Comparison of ENCODE assay signal across 27 mouse cellular contexts in the genomic region with DNA sequence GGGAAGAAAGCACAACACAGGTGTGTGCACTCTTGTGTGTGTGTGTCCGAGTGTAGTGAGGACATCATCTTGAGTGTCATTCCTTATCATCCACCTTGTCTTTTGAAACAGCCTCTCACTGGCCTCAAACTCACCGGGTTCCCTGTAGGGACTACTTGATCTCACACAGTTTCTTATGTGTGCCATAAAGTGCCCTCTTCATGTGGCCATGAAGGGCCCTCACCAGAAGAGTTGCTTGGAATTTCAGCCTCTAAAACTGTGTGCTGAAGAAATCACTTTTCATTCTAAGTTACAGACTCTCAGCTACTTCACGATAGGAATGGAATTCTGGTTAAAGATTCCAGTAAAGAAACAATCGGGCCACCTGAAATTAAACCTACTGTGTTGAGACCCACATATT. TPM values are rescaled to one million over a fixed set of nuclear protein-coding genes. Genes with fewer than 3 reads are reported as not detected.
DNase-seq lines count a peak whose midpoint lies in the region; ATAC-seq and TF ChIP-seq lines count a peak whose summit lies in the region.
"Had no signal": no experiment of that assay in that cellular context is flagged by ENCODE, and none has a peak within 500 bp of the region (broad histone marks: within the 10 kb centered on the region; RNA-seq: fewer than 3 reads in every experiment).

No protein-coding gene starts in this region.

- no peak overlapping the region for H3K4me2 ChIP-seq in lung, embryonic 16.5 days (ENCODE audit: low read depth, low read length)
- H3K4me2 ChIP-seq: embryonic facial prominence, embryonic 13.5 days; forebrain, embryonic 12.5 days; forebrain, embryonic 15.5 days; heart, embryonic 11.5 days; hindbrain, embryonic 12.5 days; hindbrain, embryonic 15.5 days had no signal

- H3K4me1 ChIP-seq in heart, adult 2 months (ENCODE audit: control insufficient read depth, insufficient read depth, low read length) = no peaks in the 10 kb centered on the region
- H3K4me1 ChIP-seq in lung, embryonic 16.5 days (replicated peaks; ENCODE audit: control insufficient read depth, insufficient read depth, low read length) = no peaks in the 10 kb centered on the region
- no peaks in the 10 kb centered on the region for H3K4me1 ChIP-seq in thymus, adult 2 months (replicated peaks; ENCODE audit: control insufficient read depth, insufficient read depth, low read length)
- H3K4me1 ChIP-seq: embryonic facial prominence, embryonic 10.5 days; embryonic facial prominence, embryonic 13.5 days; forebrain, embryonic 12.5 days; forebrain, embryonic 15.5 days; hindbrain, embryonic 12.5 days; hindbrain, embryonic 15.5 days had no signal

- 80% methylated on average over 4 of the region's 4 CpGs for WGBS in heart, adult 2 months
- WGBS in lung, embryonic 16.5 days = 60% methylated on average over 4 of the region's 4 CpGs
- WGBS in thymus, adult 2 months = 94% methylated on average over 4 of the region's 4 CpGs

- peak; percentile 39 for DNase-seq in heart, adult 11 months
- no peak for DNase-seq in heart, adult 2 months
- DNase-seq in lung, postnatal 14 days = peak; percentile 14
- DNase-seq in lung, postnatal 4 days = peak; percentile 24 to 59
- no peak for DNase-seq in thymus, adult 2 months
- no peak for DNase-seq in urinary bladder, adult 2 months (ENCODE audit: low spot score)
- DNase-seq in right cerebral cortex, postnatal 25 days = no peak
- DNase-seq: adrenal gland, postnatal 10 days; adrenal gland, postnatal 36 days; cerebellum, adult 11-12 months; cerebellum, adult 8-10 months; cerebellum, postnatal 10 days; cerebellum, postnatal 36 days; embryo, embryonic 11 days; gastrocnemius, postnatal 25 days had no signal

- TF ChIP-seq CTCF in heart, adult 2 months (IDR thresholded peaks at IDR 0.05) = no peak
- no peak for TF ChIP-seq CTCF in thymus, adult 2 months (IDR thresholded peaks at IDR 0.05; ENCODE audit: borderline replicate concordance, control insufficient read depth, extremely low read depth, insufficient read depth, low read length, poor library complexity)

- ATAC-seq in lung, embryonic 16.5 days (ENCODE audit: low read depth) = peak; percentile 91
- ATAC-seq: forebrain, embryonic 15.5 days; Patski had no signal

- no peaks in the 10 kb centered on the region for H3K9me3 ChIP-seq in lung, embryonic 16.5 days (ENCODE audit: control insufficient read depth, low read length)
- H3K9me3 ChIP-seq: embryonic facial prominence, embryonic 13.5 days; forebrain, embryonic 12.5 days; forebrain, embryonic 15.5 days; G1E; hindbrain, embryonic 12.5 days; hindbrain, embryonic 15.5 days had no signal

- H3K4me3 ChIP-seq in heart, adult 2 months = no peak overlapping the region
- H3K4me3 ChIP-seq in lung, embryonic 16.5 days (ENCODE audit: low read length) = no peak overlapping the region
- no peak overlapping the region for H3K4me3 ChIP-seq in thymus, adult 2 months (ENCODE audit: control insufficient read depth, insufficient read depth, low read length)
- H3K4me3 ChIP-seq: embryonic facial prominence, embryonic 10.5 days; embryonic facial prominence, embryonic 13.5 days; erythroblast, embryonic 14.5 days; forebrain, embryonic 12.5 days; forebrain, embryonic 15.5 days; hindbrain, embryonic 12.5 days; hindbrain, embryonic 15.5 days had no signal

- no peak for TF ChIP-seq POLR2A in heart, adult 2 months (IDR thresholded peaks at IDR 0.05; ENCODE audit: insufficient read depth, low read depth, low read length)
- no peak for TF ChIP-seq POLR2A in thymus, adult 2 months (IDR thresholded peaks at IDR 0.05; ENCODE audit: control insufficient read depth, extremely low read depth, insufficient read depth, low read length, poor library complexity)

- H3K36me3 ChIP-seq in heart, adult 2 months (ENCODE audit: control insufficient read depth, insufficient read depth, low read length) = no peaks in the 10 kb centered on the region
- no peaks in the 10 kb centered on the region for H3K36me3 ChIP-seq in lung, embryonic 16.5 days (ENCODE audit: control insufficient read depth, insufficient read depth, low read length)
- no peaks in the 10 kb centered on the region for H3K36me3 ChIP-seq in thymus, adult 2 months (ENCODE audit: control insufficient read depth, insufficient read depth, low read length)
- H3K36me3 ChIP-seq: embryonic facial prominence, embryonic 10.5 days; embryonic facial prominence, embryonic 13.5 days; forebrain, embryonic 12.5 days; forebrain, embryonic 15.5 days; hindbrain, embryonic 12.5 days; hindbrain, embryonic 15.5 days had no signal

- no peak overlapping the region for H3K9ac ChIP-seq in heart, adult 2 months (ENCODE audit: low read depth, low read length)
- H3K9ac ChIP-seq in lung, embryonic 16.5 days (ENCODE audit: low read length) = no peak overlapping the region
- H3K9ac ChIP-seq: embryonic facial prominence, embryonic 13.5 days; forebrain, embryonic 12.5 days; forebrain, embryonic 15.5 days; hindbrain, embryonic 12.5 days; hindbrain, embryonic 15.5 days had no signal

- no peaks in the 10 kb centered on the region for H3K79me2 ChIP-seq in heart, adult 2 months (replicated peaks; ENCODE audit: control insufficient read depth, insufficient read depth, low read length)

- no peak overlapping the region for H3K27ac ChIP-seq in heart, adult 2 months
- peak overlapping the region; percentile 88 for H3K27ac ChIP-seq in lung, embryonic 16.5 days (ENCODE audit: low read length)
- H3K27ac ChIP-seq in thymus, adult 2 months (ENCODE audit: control insufficient read depth, insufficient read depth, low read length) = no peak overlapping the region
- H3K27ac ChIP-seq: embryonic facial prominence, embryonic 10.5 days; embryonic facial prominence, embryonic 13.5 days; forebrain, embryonic 12.5 days; forebrain, embryonic 15.5 days; hindbrain, embryonic 12.5 days; hindbrain, embryonic 15.5 days had no signal

- no peaks in the 10 kb centered on the region for H3K27me3 ChIP-seq in heart, adult 2 months (ENCODE audit: control insufficient read depth, insufficient read depth, low read length)
- no peaks in the 10 kb centered on the region for H3K27me3 ChIP-seq in lung, embryonic 16.5 days (ENCODE audit: control insufficient read depth, insufficient read depth, low read depth, low read length)
- H3K27me3 ChIP-seq in thymus, adult 2 months (ENCODE audit: control insufficient read depth, insufficient read depth, low read length) = no peaks in the 10 kb centered on the region
- H3K27me3 ChIP-seq: CH12.LX; embryonic facial prominence, embryonic 13.5 days; forebrain, embryonic 12.5 days; forebrain, embryonic 15.5 days; hindbrain, embryonic 12.5 days; hindbrain, embryonic 15.5 days had no signal

- no peak for TF ChIP-seq EP300 in heart, adult 2 months (IDR thresholded peaks at IDR 0.05; ENCODE audit: insufficient read depth, low read depth, low read length)

- intact Hi-C loops in heart, adult 2 months (cut with DNase I) = no loop called here

RNA-seq across cellular contexts. Expression of a gene that starts 14.1 kb away (rescaled TPM):
- 1 to 10 TPM in 1 of 2 experiments, under 1 TPM in 1; 0.89 to 1.0 TPM for total RNA-seq in heart, adult 2 months (2021)
- 0.57 and 1.3 TPM in 2 replicates for polyA plus RNA-seq in heart, adult 2 months (2012; rRNA removed)
- 9.3 and 9.7 TPM in 2 replicates for polyA plus RNA-seq in lung, embryonic 16.5 days (2015; fragmentation: Nextera tagmentation; extraction: Ambion mirVana)
- polyA plus RNA-seq in thymus, adult 2 months (2012; rRNA removed) = 1.7 and 1.9 TPM in 2 replicates
- 4.7 and 5.0 TPM in 2 replicates for polyA plus RNA-seq in urinary bladder, adult 2 months (2012; rRNA removed)
- total RNA-seq: CH12.LX had no signal

RNA-seq across cellular contexts. Expression of a gene that starts 38.3 kb away (rescaled TPM):
- total RNA-seq in heart, adult 2 months (2021) = 10 to 100 TPM; 85.3 to 97.4 TPM
- 8.2 and 12.5 TPM in 2 replicates for polyA plus RNA-seq in heart, adult 2 months (2012; rRNA removed)
- 383 and 408 TPM in 2 replicates for polyA plus RNA-seq in lung, embryonic 16.5 days (2015; fragmentation: Nextera tagmentation; extraction: Ambion mirVana)
- 7.0 and 12.4 TPM in 2 replicates for polyA plus RNA-seq in thymus, adult 2 months (2012; rRNA removed)
- 222 and 228 TPM in 2 replicates for polyA plus RNA-seq in urinary bladder, adult 2 months (2012; rRNA removed)

Comparison
In these comparisons a context has a peak if more than half of its experiments do, and no peak if none do; other contexts are left out.
1. DNase-seq: peak in heart, adult 11 months (single experiment), lung, postnatal 14 days (single experiment) and lung, postnatal 4 days (2 of 2); none in heart, adult 2 months (0 of 2), thymus, adult 2 months (single experiment), urinary bladder, adult 2 months (single experiment) and right cerebral cortex, postnatal 25 days (single experiment).
2. RNA of a gene that starts 38.3 kb away (polyA plus RNA-seq): 383 to 408 TPM in lung, embryonic 16.5 days and 222 to 228 TPM in urinary bladder, adult 2 months; 7.0 to 12.4 TPM in thymus, adult 2 months and 8.2 to 12.5 TPM in heart, adult 2 months; every median in the first group is over 10 times any median in the second.